Mouse (Mus musculus): Measurements from ENCODE around the gene Gga3.

Gga3 gene

DNA sequence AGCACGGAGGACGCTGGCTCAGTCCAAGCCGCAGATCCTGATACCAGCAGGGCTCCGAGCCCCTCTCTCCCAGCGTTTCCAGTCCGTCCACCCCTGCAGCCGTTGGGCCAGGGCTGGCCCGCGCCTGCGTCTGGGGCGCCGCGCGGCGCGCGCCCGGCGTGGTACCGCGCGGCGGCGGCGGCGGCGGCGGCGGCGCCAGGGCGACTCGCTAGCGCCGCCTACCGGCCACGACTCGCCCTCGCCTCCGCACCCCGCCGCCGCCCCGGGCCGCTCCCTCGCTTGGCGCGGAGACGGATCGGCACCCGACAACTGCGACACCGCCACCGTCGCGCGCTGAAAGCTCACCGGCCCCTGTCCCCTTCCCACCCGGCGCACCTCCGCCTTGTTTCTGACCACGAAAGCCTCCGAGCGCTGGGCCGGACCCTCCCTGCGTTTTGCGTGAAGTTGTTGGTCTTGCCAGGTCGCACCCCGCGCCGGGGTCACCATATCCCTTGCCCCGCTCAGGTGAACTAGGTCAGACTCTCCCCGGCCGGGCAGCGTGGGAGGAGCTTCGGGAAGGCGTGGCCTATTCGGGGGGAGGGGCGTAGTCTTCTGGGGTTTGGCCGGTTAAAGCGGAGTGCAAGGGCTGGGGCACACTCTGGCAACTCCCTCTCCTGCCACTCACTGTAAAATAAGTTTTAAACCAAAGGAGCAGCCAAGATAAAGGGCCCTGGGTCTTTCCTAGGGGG, 8.7 kb upstream of the Gga3 start, which contains the start of gene Mif4gd:
Gene Mif4gd (minus strand): TSS at position 560 of the 728 bp plus-strand sequence.
- peak; percentile 54 for DNase-seq (ENCODE audit: extremely low read depth, low read depth)

DNA sequence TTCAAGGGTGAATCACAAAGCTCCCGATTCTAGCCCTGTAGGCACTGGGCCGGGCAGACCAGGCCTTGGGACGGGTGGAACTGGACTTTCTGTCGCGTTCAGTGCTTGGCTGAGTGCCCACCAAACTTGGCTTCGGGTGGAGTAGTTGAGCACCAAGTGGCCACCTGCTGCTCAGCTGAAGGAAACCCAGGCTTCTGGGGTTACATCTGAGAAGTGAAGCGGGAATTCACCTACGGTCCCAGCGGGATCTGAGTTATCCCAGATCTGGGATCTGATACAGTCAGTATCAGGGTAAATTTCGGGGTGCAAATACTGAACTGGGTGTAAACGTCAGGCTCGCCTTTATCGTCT, 8.2 kb upstream of the Gga3 start:
- DNase-seq (ENCODE audit: extremely low read depth, low read depth), result no peak

- no peak for DNase-seq (ENCODE audit: extremely low read depth, low read depth)
These were observed 7.3 kb upstream of the Gga3 start for GRCm38 (mm10) chr11:115611173-115611572.

DNA sequence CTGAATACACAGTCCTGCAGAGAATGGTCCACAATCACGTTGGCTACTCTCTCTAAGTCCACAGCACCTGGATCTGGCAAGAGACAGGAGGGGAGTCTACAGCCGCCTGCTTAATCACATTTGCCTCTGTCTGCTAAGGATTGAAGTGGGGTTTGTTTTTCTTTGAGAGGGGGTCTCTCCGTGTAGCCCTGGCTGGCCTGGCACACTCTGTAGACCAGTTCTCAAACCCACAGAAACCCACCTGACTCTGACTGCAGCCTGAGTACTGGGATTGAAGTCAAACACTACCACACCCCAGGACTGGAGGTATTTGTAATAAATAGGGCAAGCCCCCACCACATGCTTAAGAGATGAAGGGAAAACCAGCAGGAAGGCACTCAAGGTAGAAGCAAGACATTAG, 5.7 kb upstream of the Gga3 start:
- no peak for DNase-seq (ENCODE audit: extremely low read depth, low read depth)

- no peak for DNase-seq (ENCODE audit: extremely low read depth, low read depth)
These were observed 4.9 kb upstream of the Gga3 start for GRCm38 (mm10) chr11:115608421-115609399.

DNA sequence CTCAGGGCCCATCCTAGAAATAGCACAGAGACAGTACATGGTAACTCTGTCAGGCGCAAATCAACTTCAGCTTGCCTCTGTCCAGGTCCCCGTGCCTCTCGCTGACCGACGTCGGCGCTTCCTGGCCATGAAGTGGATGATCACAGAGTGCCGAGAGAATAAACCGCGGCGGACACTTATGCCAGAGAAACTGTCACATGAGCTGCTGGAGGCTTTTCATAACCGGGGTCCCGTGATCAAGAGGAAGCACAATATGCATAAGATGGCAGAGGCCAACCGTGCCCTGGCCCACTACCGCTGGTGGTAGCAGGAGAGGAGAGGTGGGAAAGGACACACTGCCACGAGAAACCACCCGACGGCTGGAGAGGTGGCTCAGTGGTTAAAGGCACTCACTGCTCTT, 2.9 kb upstream of the Gga3 start:
- DNase-seq (ENCODE audit: extremely low read depth, low read depth), result no peak

DNA sequence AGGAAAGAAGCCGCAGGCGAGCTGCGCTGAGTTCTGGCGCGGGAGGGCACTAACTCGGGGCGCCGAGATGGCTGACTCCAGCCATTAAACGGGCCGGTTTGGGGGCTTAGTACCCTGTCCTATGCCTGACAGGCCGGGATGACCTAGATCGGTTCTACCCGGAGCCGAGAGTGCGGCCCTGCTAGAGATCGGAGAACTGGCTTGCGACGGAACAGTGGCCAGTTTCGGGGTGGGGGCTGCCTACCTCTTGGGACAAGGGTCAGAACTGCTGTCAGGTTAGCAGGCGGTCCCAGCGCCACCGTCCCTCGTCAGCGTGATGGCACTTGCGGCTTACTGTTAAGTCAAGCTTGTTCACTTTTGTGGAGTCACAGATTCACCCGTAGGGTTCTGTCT, 449 bp upstream of the Gga3 start:
- no peak for DNase-seq (ENCODE audit: extremely low read depth, low read depth)

GRCm38 (mm10) chr11:115603128-115603475, 749 bp downstream of the Gga3 start:
- no peak for DNase-seq (ENCODE audit: extremely low read depth, low read depth)

DNA sequence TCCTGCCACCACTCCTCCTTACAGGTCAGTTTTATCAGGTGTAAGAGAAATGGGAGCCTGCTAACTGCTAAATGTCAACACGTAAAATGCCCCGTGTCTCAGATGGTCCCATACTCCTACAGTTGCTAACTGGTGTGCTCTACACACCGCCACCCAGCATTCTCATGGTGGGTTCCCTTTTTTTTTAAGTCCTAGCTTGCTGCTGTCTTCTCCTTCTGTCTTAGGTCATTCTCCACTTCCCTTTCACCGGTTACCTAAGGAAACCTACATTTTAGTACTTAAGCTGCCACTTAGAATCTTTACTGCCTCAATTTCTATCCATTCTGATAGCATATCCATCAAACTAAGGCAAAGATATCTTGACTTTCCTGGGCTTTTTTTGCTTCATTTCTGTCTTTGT, 2.7 kb downstream of the Gga3 start:
- DNase-seq (ENCODE audit: extremely low read depth, low read depth), result peak; percentile 74

GRCm38 (mm10) chr11:115600743-115601142, 3.1 kb downstream of the Gga3 start:
- DNase-seq (ENCODE audit: extremely low read depth, low read depth), result no peak

DNA sequence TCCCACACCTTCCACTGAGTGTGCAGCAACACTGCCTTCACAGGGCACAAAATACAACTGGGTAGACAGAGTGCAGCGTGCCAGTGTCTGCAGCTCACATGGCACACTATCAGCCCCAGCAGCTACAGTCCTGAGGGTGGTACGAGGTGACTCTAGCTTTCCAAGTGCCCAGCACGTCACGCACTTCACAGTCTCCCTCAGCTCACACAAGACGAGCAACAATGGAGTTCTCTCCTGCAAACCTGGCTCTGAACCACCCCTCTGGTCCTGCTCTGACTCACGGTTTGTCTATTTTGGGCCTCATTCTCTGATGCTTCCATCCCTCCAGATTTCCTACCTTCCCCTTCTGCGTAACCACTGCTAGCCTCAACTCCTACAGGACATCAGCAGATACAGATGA, 4.1 kb downstream of the Gga3 start:
- DNase-seq (ENCODE audit: extremely low read depth, low read depth), result no peak

GRCm38 (mm10) chr11:115598309-115598708, 5.5 kb downstream of the Gga3 start:
- no peak for DNase-seq (ENCODE audit: extremely low read depth, low read depth)

GRCm38 (mm10) chr11:115595209-115595608, 8.6 kb downstream of the Gga3 start:
- DNase-seq (ENCODE audit: extremely low read depth, low read depth), result no peak

- no peak for DNase-seq (ENCODE audit: extremely low read depth, low read depth)
These were observed 13.2 kb downstream of the Gga3 start for GRCm38 (mm10) chr11:115590526-115591075.

- DNase-seq (ENCODE audit: extremely low read depth, low read depth), result no peak
These were observed 15.9 kb downstream of the Gga3 start for GRCm38 (mm10) chr11:115587984-115588383.

DNA sequence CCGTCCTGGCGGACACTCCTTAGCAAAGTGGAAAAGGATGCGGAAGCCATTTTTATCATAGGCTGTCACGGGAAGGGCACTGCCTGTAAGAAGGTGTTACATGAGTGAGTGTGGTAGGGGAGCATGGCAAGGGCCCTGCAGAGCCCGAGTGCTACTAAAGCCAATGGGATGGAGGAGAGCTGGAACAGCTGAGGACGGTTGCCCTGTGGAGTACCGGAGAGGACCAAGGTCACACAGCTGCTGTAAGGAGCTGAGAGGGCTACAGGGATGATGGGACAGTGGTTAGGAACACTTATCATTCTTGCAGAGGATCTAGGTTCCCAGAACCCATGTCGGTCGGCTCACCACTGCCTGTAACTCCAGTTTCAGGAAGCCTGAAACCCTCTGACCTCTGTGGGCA, 17.4 kb downstream of the Gga3 start:
- no peak for DNase-seq (ENCODE audit: extremely low read depth, low read depth)

DNA sequence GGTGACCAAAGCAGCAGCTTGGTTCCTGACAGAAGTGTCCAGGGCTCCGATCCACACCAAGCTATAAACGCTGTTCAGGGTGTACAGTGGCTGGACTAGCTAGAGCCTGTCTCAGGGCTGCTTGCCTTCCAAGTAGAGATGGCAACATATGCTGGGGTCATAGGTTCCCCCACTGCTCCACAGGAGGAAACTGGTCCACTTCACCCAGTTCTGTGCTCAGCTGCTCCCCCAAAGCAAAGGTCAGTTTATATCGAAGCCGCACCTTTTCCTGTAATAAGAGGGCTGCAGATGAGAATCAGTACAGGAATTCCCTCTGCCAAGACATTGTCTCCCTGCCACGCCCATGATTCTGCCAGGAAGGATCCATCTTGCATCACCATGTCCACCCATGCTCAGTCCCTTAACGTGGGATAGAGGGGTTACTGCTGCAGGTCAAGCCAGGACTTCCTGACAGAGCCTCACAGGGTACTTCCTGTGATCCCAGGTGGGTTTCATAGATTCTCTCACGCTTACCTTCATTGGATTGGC, 18.2 kb downstream of the Gga3 start:
- DNase-seq (ENCODE audit: extremely low read depth, low read depth), result no peak

DNA sequence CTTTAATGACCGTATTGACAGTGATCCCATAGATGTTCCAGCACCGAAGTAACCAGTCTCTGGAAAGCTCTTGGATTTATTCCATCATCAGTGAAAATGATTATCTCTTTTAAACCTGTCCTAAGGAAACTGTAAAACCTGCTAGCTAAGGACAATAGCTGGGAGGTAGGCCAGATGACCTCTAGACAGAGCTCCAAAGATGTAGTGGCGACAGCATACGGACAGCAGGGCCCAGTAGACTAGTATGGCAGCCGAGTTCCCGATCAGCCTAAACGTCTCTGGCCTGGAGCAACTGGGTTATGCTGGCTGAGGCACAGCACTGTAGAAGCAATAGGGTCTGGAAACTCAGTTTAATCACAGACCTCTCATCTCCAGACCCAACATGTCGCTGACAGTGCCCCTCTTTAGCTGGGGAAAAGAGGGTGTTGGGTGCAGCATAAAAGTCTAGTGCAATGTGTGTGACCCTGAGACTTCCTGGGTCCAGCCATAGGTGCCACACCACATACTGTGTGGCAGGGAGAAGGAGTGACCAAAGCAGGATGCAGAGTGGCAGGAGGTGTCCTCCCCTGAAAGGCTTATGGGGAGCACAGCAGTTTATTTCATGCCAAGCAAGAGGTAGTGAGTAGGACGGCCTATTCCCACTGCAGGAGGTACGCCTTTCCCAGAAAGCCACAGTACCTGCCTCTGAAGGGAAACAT, 19.3 kb downstream of the Gga3 start:
- no peak for DNase-seq (ENCODE audit: extremely low read depth, low read depth)

DNA sequence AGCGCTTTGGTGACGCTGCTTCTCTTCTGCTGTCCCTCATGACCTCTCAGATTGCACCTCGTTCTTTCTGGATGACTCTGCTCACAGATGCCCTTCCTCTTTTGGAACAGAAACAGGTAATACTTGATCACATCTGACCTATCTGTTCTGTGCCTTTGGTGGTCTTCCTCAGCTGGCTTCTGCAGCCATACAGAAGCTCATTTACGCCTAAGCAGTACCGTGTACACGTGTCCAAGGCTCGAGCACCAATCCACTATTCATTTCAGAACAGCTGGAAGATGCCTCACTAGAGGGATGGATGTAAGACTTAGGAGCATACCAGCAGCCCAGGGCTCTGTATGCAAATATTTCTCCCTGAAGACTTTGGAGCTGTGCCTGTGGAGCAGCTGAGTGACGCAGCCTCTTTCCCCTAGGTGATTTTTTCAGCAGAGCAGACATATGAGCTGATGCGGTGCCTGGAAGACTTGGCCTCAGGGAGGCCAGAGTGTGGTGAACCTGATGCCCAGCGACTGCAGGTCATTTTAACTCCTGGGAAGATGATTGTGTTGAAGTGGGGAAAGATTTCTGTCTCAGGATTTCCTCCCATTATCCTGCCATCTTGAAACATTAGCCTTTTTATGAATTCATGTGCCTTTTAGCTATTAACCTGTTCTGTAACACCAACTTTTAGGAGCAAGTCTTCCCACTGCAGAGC, 20.8 kb downstream of the Gga3 start:
- DNase-seq (ENCODE audit: extremely low read depth, low read depth), result no peak

DNA sequence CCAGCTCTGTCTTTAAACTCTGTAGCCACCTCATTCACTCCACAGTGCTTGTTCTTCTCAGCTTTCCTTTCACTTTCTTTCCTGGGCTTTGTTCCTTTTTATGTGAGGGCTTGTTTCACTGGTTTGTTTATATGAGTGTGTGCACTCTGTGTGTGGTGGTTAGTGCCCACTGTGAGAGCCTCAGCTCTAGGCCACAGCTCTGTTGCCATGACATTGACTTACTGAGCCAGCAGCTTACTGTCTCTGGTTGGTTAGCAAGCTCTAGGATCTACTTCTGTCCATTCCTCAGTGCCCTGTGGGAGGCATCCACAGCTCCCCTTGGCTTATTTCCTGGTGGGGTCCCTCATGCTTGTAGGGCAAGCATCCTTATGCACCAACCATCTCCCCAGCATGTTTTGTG, 24.8 kb downstream of the Gga3 start:
- DNase-seq (ENCODE audit: extremely low read depth, low read depth), result no peak

- peak; percentile 21 for DNase-seq (ENCODE audit: extremely low read depth, low read depth)
These were observed 38.9 kb downstream of the Gga3 start for GRCm38 (mm10) chr11:115564961-115565360.

Data from MEL-GATA-1-ER (cell line).